Mouse (Mus musculus) kidney, postnatal 0 days (tissue): ENCODE results near the gene Zfp629. TPM values are rescaled to one million over a fixed set of nuclear protein-coding genes. Genes with fewer than 3 reads are reported as not detected.
"Not testable (repeated sequence)": the region's sequence is repeated elsewhere in the genome, so short reads cannot be mapped to it uniquely, and the experiment has no call there.

Source experiments
- ATAC-seq: fragments of 200-750 bp; cut with Nextera tagmentation; replicated peaks from 2 replicates; pipeline ENCODE4 v1.8.0; 2017; ENCODE audit warnings: low read depth, moderate number of reproducible peaks, moderate TSS enrichment, moderate library complexity; ENCODE audit not compliant: low FRiP score
- DNase-seq: peaks from one replicate; pipeline ENCODE4 v3.0.0-alpha.2; 2016; ENCODE audit warnings: low spot score
- H3K27ac ChIP-seq: fragments of 300-500 bp; sonication (generic); 2 replicates; pipeline ENCODE4 v1.5.1; 2014; ENCODE audit warnings: mild to moderate bottlenecking
- H3K27me3 ChIP-seq: fragments of 300-500 bp; sonication (generic); 2 replicates; pipeline ENCODE4 v1.6.1; 2014; ENCODE audit warnings: low read length, mixed read lengths; ENCODE audit not compliant: insufficient read depth
- H3K36me3 ChIP-seq: fragments of 300-500 bp; sonication (generic); 2 replicates; pipeline ENCODE4 v1.6.1; 2014; ENCODE audit warnings: low read length, mixed read lengths; ENCODE audit not compliant: insufficient read depth
- H3K4me1 ChIP-seq: fragments of 300-500 bp; sonication (generic); replicated peaks from 2 replicates; pipeline ENCODE4 v1.6.1; 2014; ENCODE audit warnings: antibody characterized with exemption, low read length, mixed read lengths; ENCODE audit not compliant: insufficient read depth
- H3K4me2 ChIP-seq: fragments of 300-500 bp; sonication (generic); 2 replicates; pipeline ENCODE4 v1.6.1; 2014; ENCODE audit warnings: mild to moderate bottlenecking, low read length, moderate library complexity, mixed read lengths
- H3K4me3 ChIP-seq: fragments of 300-500 bp; sonication (generic); replicated peaks from 2 replicates; pipeline ENCODE4 v1.5.1; 2014; ENCODE audit warnings: low read depth, low read length
- H3K9ac ChIP-seq: fragments of 300-500 bp; sonication (generic); 2 replicates; pipeline ENCODE4 v1.6.1; 2014; ENCODE audit warnings: low read depth, low read length
- H3K9me3 ChIP-seq: fragments of 300-500 bp; sonication (generic); replicated peaks from 2 replicates; pipeline ENCODE4 v1.6.1; 2016; ENCODE audit warnings: low read length, inconsistent platforms, mixed read lengths
- CTCF ChIP-seq: IDR thresholded peaks from 2 replicates; pipeline ENCODE4 v1.5.1; 2016; ENCODE audit warnings: antibody characterized with exemption, low read depth, mild to moderate bottlenecking, moderate library complexity
- WGBS: fragments of 180-500 bp; shearing (Covaris S2); extraction: QIAGEN DNeasy Blood & Tissue Kit; methylation state at CpG from one replicate; pipeline ENCODE4 v1.1.7; 2014; 5-methylcytosine and 5-hydroxymethylcytosine counted together
- polyA plus RNA-seq: library from polyadenylated mRNA; unstranded; fragments of >200 nt; fragmentation: Nextera tagmentation; extraction: Ambion mirVana; gene quantifications from 2 replicates; pipeline ENCODE4 v1.2.1, GENCODE M21; 2015

The Zfp629 gene
- polyA plus RNA-seq, 1 experiment from 2014 or later = 12.5 TPM

GRCm38 (mm10) chr7:127652050-127652449 lies 36.5 kb upstream of the Zfp629 start:
- H3K36me3 ChIP-seq = no peaks in the 10 kb centered on the region
- no peaks in the 10 kb centered on the region for H3K4me1 ChIP-seq
- WGBS = 4% methylated on average over 18 of the region's 18 CpGs
- no peak for TF ChIP-seq CTCF
- no peaks in the 10 kb centered on the region for H3K27me3 ChIP-seq
- peak overlapping the region; percentile 44 for H3K4me2 ChIP-seq
- peak; percentile 66; the same call in 1 of the 2 replicates for ATAC-seq
- H3K4me3 ChIP-seq = peak overlapping the region; percentile 23
- peak overlapping the region; percentile 44; the same call in 1 of the 2 replicates for H3K9ac ChIP-seq
- peak overlapping the region; percentile 70 for H3K27ac ChIP-seq
- no peaks in the 10 kb centered on the region for H3K9me3 ChIP-seq
- DNase-seq = peak; percentile 54

- Histone ChIP-seq H3K9ac (peak overlapping the region; percentile 44; the same call in 1 of the 2 replicates), H3K4me2 (peak overlapping the region; percentile 44), H3K4me1 (no peaks in the 10 kb centered on the region), H3K36me3 (no peaks in the 10 kb centered on the region), H3K27me3 (no peaks in the 10 kb centered on the region), H3K9me3 (no peaks in the 10 kb centered on the region), H3K4me3 (no peak overlapping the region), H3K27ac (peak overlapping the region; percentile 70)
- ATAC-seq = no peak
- WGBS = 66% methylated on average over 2 of the region's 3 CpGs
- no peak for DNase-seq
- no peak for TF ChIP-seq CTCF
Measured at GRCm38 (mm10) chr7:127651624-127652023, 36.0 kb upstream of the Zfp629 start.

DNA sequence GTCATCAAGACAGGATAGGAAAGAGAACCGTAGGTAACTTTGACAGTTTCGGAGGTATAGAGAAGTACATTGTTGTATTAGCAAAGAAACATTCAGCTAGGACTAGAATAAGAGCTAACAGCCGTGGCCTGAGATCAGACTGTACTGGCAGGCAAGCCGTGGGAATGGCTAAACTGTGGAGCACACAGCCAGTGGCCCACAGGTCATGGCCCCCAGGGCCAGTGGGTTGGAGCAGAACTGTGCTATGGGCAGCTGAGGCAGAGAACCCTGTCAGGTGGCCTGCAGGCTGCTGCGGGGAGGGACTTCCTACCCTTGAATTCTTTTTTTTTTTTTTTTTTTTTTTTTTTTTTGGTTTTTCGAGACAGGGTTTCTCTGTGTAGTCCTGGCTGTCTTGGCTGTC lies 33.6 kb upstream of the Zfp629 start:
- Histone ChIP-seq H3K9me3 (no peaks in the 10 kb centered on the region), H3K4me2 (no peak overlapping the region), H3K9ac (no peak overlapping the region), H3K4me1 (no peaks in the 10 kb centered on the region), H3K27ac (no peak overlapping the region), H3K27me3 (no peaks in the 10 kb centered on the region), H3K36me3 (no peaks in the 10 kb centered on the region), H3K4me3 (no peak overlapping the region)
- WGBS = 73% methylated on average over 5 of the region's 6 CpGs
- ATAC-seq (no peak), DNase-seq (no peak)
- TF ChIP-seq CTCF = no peak

GRCm38 (mm10) chr7:127648516-127649201 lies 33.1 kb upstream of the Zfp629 start:
- Histone ChIP-seq H3K4me2 (no peak overlapping the region), H3K27me3 (no peaks in the 10 kb centered on the region), H3K9me3 (no peaks in the 10 kb centered on the region), H3K27ac (no peak overlapping the region), H3K36me3 (no peaks in the 10 kb centered on the region), H3K9ac (no peak overlapping the region), H3K4me1 (no peaks in the 10 kb centered on the region), H3K4me3 (no peak overlapping the region)
- no peak for TF ChIP-seq CTCF
- ATAC-seq (no peak), DNase-seq (no peak)
- 45% methylated on average over 4 of the region's 4 CpGs for WGBS

GRCm38 (mm10) chr7:127647576-127647975 lies 32.0 kb upstream of the Zfp629 start:
- H3K9me3 ChIP-seq, H3K27me3 ChIP-seq, DNase-seq, H3K4me1 ChIP-seq, H3K4me3 ChIP-seq, H3K9ac ChIP-seq, ATAC-seq, H3K4me2 ChIP-seq, H3K27ac ChIP-seq, H3K36me3 ChIP-seq: not testable (repeated sequence)
- WGBS = 89% methylated on average over 7 of the region's 7 CpGs

GRCm38 (mm10) chr7:127646363-127646762 lies 30.8 kb upstream of the Zfp629 start:
- no peak for TF ChIP-seq CTCF

GRCm38 (mm10) chr7:127642254-127642653 lies 26.7 kb upstream of the Zfp629 start:
- 75% methylated on average over 4 of the region's 4 CpGs for WGBS
- ATAC-seq = no peak

More at GRCm38 (mm10) chr7:127646363-127646762, 30.8 kb upstream of the Zfp629 start:
- Histone ChIP-seq H3K9me3 (no peaks in the 10 kb centered on the region), H3K36me3 (no peaks in the 10 kb centered on the region), H3K4me2 (no peak overlapping the region), H3K4me3 (no peak overlapping the region), H3K27me3 (no peaks in the 10 kb centered on the region), H3K4me1 (no peaks in the 10 kb centered on the region), H3K27ac (no peak overlapping the region), H3K9ac (no peak overlapping the region)
- WGBS = 90% methylated on average over 4 of the region's 4 CpGs
- no peak for DNase-seq
- no peak for ATAC-seq

More at GRCm38 (mm10) chr7:127642254-127642653, 26.7 kb upstream of the Zfp629 start:
- no peaks in the 10 kb centered on the region for H3K36me3 ChIP-seq
- H3K4me1 ChIP-seq = no peaks in the 10 kb centered on the region
- DNase-seq = no peak
- H3K27ac ChIP-seq = no peak overlapping the region
- H3K4me2 ChIP-seq = no peak overlapping the region
- no peaks in the 10 kb centered on the region for H3K9me3 ChIP-seq
- H3K4me3 ChIP-seq = no peak overlapping the region
- no peaks in the 10 kb centered on the region for H3K27me3 ChIP-seq
- no peak for TF ChIP-seq CTCF
- H3K9ac ChIP-seq = no peak overlapping the region
